Mouse (Mus musculus) heart, embryonic 12.5 days (tissue): ENCODE data around the gene Zc3h12c. TPM values are rescaled to one million over a fixed set of nuclear protein-coding genes. Genes with fewer than 3 reads are reported as not detected.
A peak's percentile ranks its signal among the peaks of the same experiment; 100 is the strongest.

Source experiments
- ATAC-seq: fragments of 200-750 bp; cut with Nextera tagmentation; 2 replicates; pipeline ENCODE4 v1.8.0; 2017; ENCODE audit warnings: moderate TSS enrichment, moderate library complexity; ENCODE audit not compliant: insufficient number of reproducible peaks, low FRiP score
- H3K27ac ChIP-seq: fragments of 300-500 bp; sonication (generic); 2 replicates; pipeline ENCODE4 v1.5.1; 2016; ENCODE audit warnings: mild to moderate bottlenecking, moderate library complexity; ENCODE audit not compliant: poor library complexity, severe bottlenecking
- H3K27me3 ChIP-seq: fragments of 300-500 bp; sonication (generic); replicated peaks from 2 replicates; pipeline ENCODE4 v1.6.1; 2016; ENCODE audit warnings: mild to moderate bottlenecking, moderate library complexity
- H3K36me3 ChIP-seq: fragments of 300-500 bp; sonication (generic); 2 replicates; pipeline ENCODE4 v1.6.1; 2016; ENCODE audit warnings: mild to moderate bottlenecking, moderate library complexity
- H3K4me1 ChIP-seq: fragments of 300-500 bp; sonication (generic); replicated peaks from 2 replicates; pipeline ENCODE4 v1.6.1; 2016; ENCODE audit warnings: mild to moderate bottlenecking
- H3K4me2 ChIP-seq: fragments of 300-500 bp; sonication (generic); 2 replicates; pipeline ENCODE4 v1.6.1; 2016; ENCODE audit warnings: mild to moderate bottlenecking, moderate library complexity
- H3K4me3 ChIP-seq: fragments of 300-500 bp; sonication (generic); 2 replicates; pipeline ENCODE4 v1.5.1; 2016; ENCODE audit warnings: mild to moderate bottlenecking
- H3K9ac ChIP-seq: fragments of 300-500 bp; sonication (generic); 2 replicates; pipeline ENCODE4 v1.6.1; 2016; ENCODE audit warnings: mild to moderate bottlenecking, moderate library complexity
- H3K9me3 ChIP-seq: fragments of 300-500 bp; sonication (generic); replicated peaks from 2 replicates; pipeline ENCODE4 v1.6.1; 2016; ENCODE audit warnings: mild to moderate bottlenecking, moderate library complexity
- WGBS: fragments of 180-500 bp; shearing (Covaris S2); methylation state at CpG from one replicate; pipeline ENCODE4 v1.1.7; 2016; 5-methylcytosine and 5-hydroxymethylcytosine counted together
- polyA plus RNA-seq: library from polyadenylated mRNA; unstranded; fragments of >200 nt; fragmentation: Nextera tagmentation; extraction: Ambion mirVana; gene quantifications from 2 replicates; pipeline ENCODE4 v1.2.1, GENCODE M21; 2016

Zc3h12c gene
- polyA plus RNA-seq, 1 experiment from 2014 or later, result 4.0 TPM

GRCm38 (mm10) chr9:52167084-52167483, 1.3 kb downstream of the Zc3h12c start:
- no peak for ATAC-seq
- no peak overlapping the region for H3K27ac ChIP-seq
- H3K4me2 ChIP-seq, result peak overlapping the region; percentile 83
- no peaks in the 10 kb centered on the region for H3K9me3 ChIP-seq
- peaks cover 20% of the 10 kb centered on the region for H3K4me1 ChIP-seq
- no peak overlapping the region for H3K9ac ChIP-seq
- WGBS, result 19% methylated on average over 3 of the region's 3 CpGs
- H3K27me3 ChIP-seq, result no peaks in the 10 kb centered on the region
- H3K36me3 ChIP-seq, result no peaks in the 10 kb centered on the region
- H3K4me3 ChIP-seq, result peak overlapping the region; percentile 98; the same call in 1 of the 2 replicates

- no peak for ATAC-seq
- Histone ChIP-seq H3K27ac (no peak overlapping the region), H3K27me3 (no peaks in the 10 kb centered on the region), H3K4me1 (peaks cover 20% of the 10 kb centered on the region), H3K36me3 (0 out of 2 replicates have a peak, but pooled peaks cover 4% of the 10 kb centered on the region), H3K4me3 (no peak overlapping the region), H3K4me2 (no peak overlapping the region), H3K9me3 (peaks cover 4% of the 10 kb centered on the region; the same call in 1 of the 2 replicates), H3K9ac (no peak overlapping the region)
- 88% methylated on average over 3 of the region's 3 CpGs for WGBS
Measured at GRCm38 (mm10) chr9:52165706-52166090, 2.7 kb downstream of the Zc3h12c start.

GRCm38 (mm10) chr9:52165076-52165705, 3.2 kb downstream of the Zc3h12c start:
- Histone ChIP-seq H3K36me3 (0 out of 2 replicates have a peak, but pooled peaks cover 6% of the 10 kb centered on the region), H3K4me3 (no peak overlapping the region), H3K4me1 (peaks cover 20% of the 10 kb centered on the region), H3K9ac (no peak overlapping the region), H3K27ac (no peak overlapping the region), H3K9me3 (peaks cover 6% of the 10 kb centered on the region; the same call in 1 of the 2 replicates), H3K27me3 (no peaks in the 10 kb centered on the region), H3K4me2 (no peak overlapping the region)
- 86% methylated on average over 13 of the region's 13 CpGs for WGBS
- ATAC-seq, result no peak

GRCm38 (mm10) chr9:52160512-52160911, 7.9 kb downstream of the Zc3h12c start:
- Histone ChIP-seq H3K4me1 (peaks cover 24% of the 10 kb centered on the region), H3K9me3 (peaks cover 6% of the 10 kb centered on the region; the same call in 1 of the 2 replicates), H3K27me3 (no peaks in the 10 kb centered on the region), H3K9ac (no peak overlapping the region), H3K4me2 (no peak overlapping the region), H3K4me3 (no peak overlapping the region), H3K36me3 (0 out of 2 replicates have a peak, but pooled peaks cover 6% of the 10 kb centered on the region), H3K27ac (no peak overlapping the region)
- no peak for ATAC-seq
- 94% methylated on average over 1 of the region's 1 CpGs for WGBS

GRCm38 (mm10) chr9:52158561-52158960, 9.8 kb downstream of the Zc3h12c start:
- Histone ChIP-seq H3K36me3 (0 out of 2 replicates have a peak, but pooled peaks cover 6% of the 10 kb centered on the region), H3K9me3 (peaks cover 6% of the 10 kb centered on the region; the same call in 1 of the 2 replicates), H3K27me3 (no peaks in the 10 kb centered on the region), H3K27ac (peak overlapping the region; percentile 24; the same call in 1 of the 2 replicates), H3K4me1 (peaks cover 32% of the 10 kb centered on the region), H3K4me2 (no peak overlapping the region), H3K9ac (no peak overlapping the region), H3K4me3 (no peak overlapping the region)
- ATAC-seq, result no peak
- 45% methylated on average over 1 of the region's 1 CpGs for WGBS

- ATAC-seq, result no peak
- Histone ChIP-seq H3K4me3 (no peak overlapping the region), H3K9me3 (no peaks in the 10 kb centered on the region), H3K27ac (no peak overlapping the region), H3K27me3 (no peaks in the 10 kb centered on the region), H3K9ac (no peak overlapping the region), H3K4me1 (peaks cover 36% of the 10 kb centered on the region), H3K4me2 (no peak overlapping the region), H3K36me3 (no peaks in the 10 kb centered on the region)
- 76% methylated on average over 4 of the region's 4 CpGs for WGBS
Measured at GRCm38 (mm10) chr9:52155417-52155816, 13.0 kb downstream of the Zc3h12c start.

- H3K27me3 ChIP-seq, result no peaks in the 10 kb centered on the region
- WGBS, result 65% methylated on average over 7 of the region's 7 CpGs
- no peak overlapping the region for H3K4me2 ChIP-seq
- no peak overlapping the region for H3K27ac ChIP-seq
- H3K4me3 ChIP-seq, result no peak overlapping the region
- H3K36me3 ChIP-seq, result no peaks in the 10 kb centered on the region
- H3K9ac ChIP-seq, result no peak overlapping the region
- no peak for ATAC-seq
- H3K4me1 ChIP-seq, result peaks cover 39% of the 10 kb centered on the region
- no peaks in the 10 kb centered on the region for H3K9me3 ChIP-seq
Measured at GRCm38 (mm10) chr9:52154253-52154652, 14.1 kb downstream of the Zc3h12c start.

GRCm38 (mm10) chr9:52152076-52152826, 16.1 kb downstream of the Zc3h12c start:
- H3K27me3 ChIP-seq, result no peaks in the 10 kb centered on the region
- H3K4me3 ChIP-seq, result no peak overlapping the region
- no peak for ATAC-seq
- H3K4me2 ChIP-seq, result no peak overlapping the region
- H3K27ac ChIP-seq, result no peak overlapping the region
- peaks cover 36% of the 10 kb centered on the region for H3K4me1 ChIP-seq
- H3K36me3 ChIP-seq, result no peaks in the 10 kb centered on the region
- H3K9me3 ChIP-seq, result no peaks in the 10 kb centered on the region
- WGBS, result 79% methylated on average over 6 of the region's 6 CpGs
- H3K9ac ChIP-seq, result no peak overlapping the region

- no peak overlapping the region for H3K4me2 ChIP-seq
- no peak overlapping the region for H3K27ac ChIP-seq
- H3K27me3 ChIP-seq, result no peaks in the 10 kb centered on the region
- WGBS, result 84% methylated on average over 6 of the region's 6 CpGs
- H3K9ac ChIP-seq, result no peak overlapping the region
- no peaks in the 10 kb centered on the region for H3K9me3 ChIP-seq
- no peak overlapping the region for H3K4me3 ChIP-seq
- H3K4me1 ChIP-seq, result peaks cover 29% of the 10 kb centered on the region
- H3K36me3 ChIP-seq, result no peaks in the 10 kb centered on the region
- ATAC-seq, result no peak
Measured at GRCm38 (mm10) chr9:52149768-52150167, 18.6 kb downstream of the Zc3h12c start.

- Histone ChIP-seq H3K27me3 (no peaks in the 10 kb centered on the region), H3K9ac (no peak overlapping the region), H3K4me2 (no peak overlapping the region), H3K4me3 (no peak overlapping the region), H3K4me1 (peaks cover 25% of the 10 kb centered on the region), H3K9me3 (no peaks in the 10 kb centered on the region), H3K27ac (no peak overlapping the region), H3K36me3 (no peaks in the 10 kb centered on the region; the same call in 1 of the 2 replicates)
- 41% methylated on average over 4 of the region's 4 CpGs for WGBS
- ATAC-seq, result no peak
Measured at GRCm38 (mm10) chr9:52149286-52149685, 19.1 kb downstream of the Zc3h12c start.

GRCm38 (mm10) chr9:52148831-52149230, 19.5 kb downstream of the Zc3h12c start:
- ATAC-seq, result no peak
- Histone ChIP-seq H3K27ac (no peak overlapping the region), H3K4me3 (no peak overlapping the region), H3K4me1 (peaks cover 22% of the 10 kb centered on the region), H3K36me3 (peaks cover 4% of the 10 kb centered on the region), H3K4me2 (no peak overlapping the region), H3K27me3 (no peaks in the 10 kb centered on the region), H3K9ac (no peak overlapping the region), H3K9me3 (no peaks in the 10 kb centered on the region)
- 74% methylated on average over 4 of the region's 4 CpGs for WGBS
